Mouse (Mus musculus): Measurements from ENCODE around the gene Lrrc2. TPM values are rescaled to one million over a fixed set of nuclear protein-coding genes. Genes with fewer than 3 reads are reported as not detected.
A peak's percentile ranks its signal among the peaks of the same experiment; 100 is the strongest.

Lrrc2 gene
- polyA plus RNA-seq, 1 experiment from 2014 or later, result 0.05 TPM

GRCm38 (mm10) chr9:110948813-110949310 lies 2.5 kb upstream of the Lrrc2 start:
- Histone ChIP-seq H3K9me3 (no peaks in the 10 kb centered on the region), H3K36me3 (no peaks in the 10 kb centered on the region), H3K27me3 (peaks cover 80% of the 10 kb centered on the region), H3K4me2 (no peak overlapping the region), H3K9ac (replicated peaks) (no peak overlapping the region), H3K27ac (no peak overlapping the region), H3K4me3 (replicated peaks) (no peak overlapping the region), H3K4me1 (replicated peaks) (peaks cover 12% of the 10 kb centered on the region)
- WGBS, result 42% methylated on average over 8 of the region's 8 CpGs
- ATAC-seq (ENCODE audit: insufficient number of reproducible peaks, insufficient read depth, low FRiP score, low TSS enrichment, low read depth), result no peak

- Histone ChIP-seq H3K9me3 (no peaks in the 10 kb centered on the region), H3K27ac (no peak overlapping the region), H3K4me1 (replicated peaks) (peaks cover 12% of the 10 kb centered on the region), H3K27me3 (peaks cover 81% of the 10 kb centered on the region), H3K4me3 (replicated peaks) (no peak overlapping the region), H3K36me3 (no peaks in the 10 kb centered on the region), H3K9ac (replicated peaks) (no peak overlapping the region), H3K4me2 (no peak overlapping the region)
- ATAC-seq (ENCODE audit: insufficient number of reproducible peaks, insufficient read depth, low FRiP score, low TSS enrichment, low read depth), result no peak
- WGBS, result 95% methylated on average over 3 of the region's 3 CpGs
These were observed 1.2 kb upstream of the Lrrc2 start for GRCm38 (mm10) chr9:110950109-110950508.

GRCm38 (mm10) chr9:110951866-110952265 lies 521 bp downstream of the Lrrc2 start:
- peaks cover 78% of the 10 kb centered on the region for H3K27me3 ChIP-seq
- no peak for ATAC-seq (ENCODE audit: insufficient number of reproducible peaks, insufficient read depth, low FRiP score, low TSS enrichment, low read depth)
- no peak overlapping the region for H3K4me2 ChIP-seq

DNA sequence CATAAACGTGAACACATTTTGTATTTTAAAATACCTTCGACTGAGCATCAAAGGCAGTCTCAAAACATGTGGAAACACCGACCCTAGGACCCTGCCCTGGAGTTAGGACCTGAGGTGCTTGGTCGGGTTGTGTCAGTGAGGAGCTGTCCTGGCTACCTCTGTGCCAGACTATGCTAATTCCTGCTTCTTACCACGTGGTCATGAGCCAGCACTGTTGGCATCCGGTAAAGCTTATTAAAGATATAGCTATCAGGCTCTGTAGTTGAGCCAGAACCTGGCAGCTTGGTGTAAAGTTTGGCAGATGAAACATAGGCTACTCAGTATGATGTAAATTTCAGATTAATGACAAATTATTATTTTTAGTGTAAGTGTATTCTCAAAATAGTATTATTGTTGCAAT lies 1.1 kb downstream of the Lrrc2 start:
- 52% methylated on average over 6 of the region's 6 CpGs for WGBS
- no peak overlapping the region for H3K4me3 ChIP-seq (replicated peaks)
- no peaks in the 10 kb centered on the region; the same call in 1 of the 2 replicates for H3K4me1 ChIP-seq (replicated peaks)
- no peaks in the 10 kb centered on the region for H3K36me3 ChIP-seq
- no peak for ATAC-seq (ENCODE audit: insufficient number of reproducible peaks, insufficient read depth, low FRiP score, low TSS enrichment, low read depth)
- H3K9ac ChIP-seq (replicated peaks), result no peak overlapping the region
- peaks cover 72% of the 10 kb centered on the region for H3K27me3 ChIP-seq
- no peak overlapping the region for H3K4me2 ChIP-seq
- no peaks in the 10 kb centered on the region for H3K9me3 ChIP-seq
- no peak overlapping the region for H3K27ac ChIP-seq

More at GRCm38 (mm10) chr9:110951866-110952265, 521 bp downstream of the Lrrc2 start:
- Histone ChIP-seq H3K27ac (no peak overlapping the region), H3K36me3 (no peaks in the 10 kb centered on the region), H3K4me1 (replicated peaks) (peaks cover 5% of the 10 kb centered on the region), H3K4me3 (replicated peaks) (no peak overlapping the region), H3K9me3 (no peaks in the 10 kb centered on the region), H3K9ac (replicated peaks) (no peak overlapping the region)
- 95% methylated on average over 13 of the region's 13 CpGs for WGBS

DNA sequence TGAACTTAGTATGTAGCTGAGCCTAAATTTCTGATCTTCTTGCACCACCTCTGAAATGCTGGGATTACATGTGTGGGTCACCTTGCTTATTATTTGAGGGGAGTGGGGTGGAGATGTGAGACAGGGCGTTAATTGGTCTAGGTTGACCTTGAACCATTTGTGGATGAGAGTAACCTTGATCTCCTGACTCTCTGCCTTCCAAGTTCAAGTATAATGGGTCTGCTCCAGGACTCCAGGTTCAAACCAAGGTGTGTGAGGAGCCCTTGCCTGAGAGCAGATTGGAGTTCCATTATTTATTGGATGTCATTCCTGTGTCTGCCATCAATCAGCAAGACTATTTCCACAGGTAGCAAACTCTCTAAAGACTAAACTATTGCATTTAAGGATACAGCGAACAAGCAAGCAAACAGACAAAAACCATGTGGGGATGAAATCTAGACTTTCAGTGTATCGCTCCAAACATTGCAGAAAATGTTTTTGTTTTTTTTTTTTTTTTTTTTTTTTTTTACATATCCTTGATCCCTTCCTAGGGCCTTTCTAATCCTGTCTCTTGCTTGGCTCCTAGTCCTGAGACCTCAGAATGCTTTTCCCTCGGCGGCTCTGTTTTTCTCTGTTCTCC lies 1.7 kb downstream of the Lrrc2 start:
- Histone ChIP-seq H3K4me1 (replicated peaks) (peaks cover 5% of the 10 kb centered on the region; the same call in 1 of the 2 replicates), H3K36me3 (no peaks in the 10 kb centered on the region), H3K27me3 (peaks cover 66% of the 10 kb centered on the region), H3K9ac (replicated peaks) (no peak overlapping the region), H3K4me3 (replicated peaks) (peak overlapping the region; percentile 55), H3K4me2 (peak overlapping the region; percentile 97), H3K9me3 (no peaks in the 10 kb centered on the region), H3K27ac (no peak overlapping the region)
- no peak for ATAC-seq (ENCODE audit: insufficient number of reproducible peaks, insufficient read depth, low FRiP score, low TSS enrichment, low read depth)
- WGBS, result 41% methylated on average over 5 of the region's 5 CpGs

- WGBS, result 1% methylated on average over 44 of the region's 44 CpGs
These were observed 2.5 kb downstream of the Lrrc2 start for GRCm38 (mm10) chr9:110953550-110954461.

DNA sequence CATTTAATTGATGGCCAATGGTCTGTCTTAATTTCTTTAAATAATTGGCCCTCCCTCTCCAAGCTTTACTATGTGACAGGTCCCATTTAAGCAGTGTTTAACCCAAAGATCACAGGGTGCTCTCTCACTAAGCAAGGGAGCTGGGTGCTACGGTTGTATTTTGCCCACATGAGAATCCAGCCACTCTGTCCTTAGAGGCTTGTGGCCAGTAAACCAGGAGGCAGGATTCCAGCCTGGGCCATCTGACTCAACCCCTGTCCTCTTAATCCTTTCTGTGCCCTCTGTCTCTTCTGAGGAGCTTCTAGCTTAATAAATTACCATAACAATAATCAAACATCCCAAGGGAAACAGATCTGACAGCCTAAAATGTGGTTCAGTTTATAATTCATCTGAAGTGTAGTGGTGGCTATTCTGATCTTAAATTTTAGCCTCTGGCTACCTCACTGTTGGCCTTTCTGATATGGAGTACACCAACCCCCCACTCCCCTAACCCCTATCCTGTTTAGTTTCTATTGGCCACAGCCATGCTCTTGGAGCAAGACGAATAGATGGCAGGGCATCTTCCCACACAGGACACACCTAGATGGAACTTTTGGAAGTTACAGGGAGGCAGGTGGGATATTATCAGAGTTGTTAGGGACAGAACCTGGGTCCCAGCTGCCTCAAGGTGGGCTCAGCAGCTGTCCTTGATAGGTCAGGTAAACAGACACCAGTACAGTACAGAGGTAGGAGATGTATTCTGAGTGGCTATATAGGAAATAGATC lies 3.5 kb downstream of the Lrrc2 start:
- H3K4me2 ChIP-seq, result no peak overlapping the region
- no peak for ATAC-seq (ENCODE audit: insufficient number of reproducible peaks, insufficient read depth, low FRiP score, low TSS enrichment, low read depth)
- no peaks in the 10 kb centered on the region for H3K36me3 ChIP-seq
- peaks cover 6% of the 10 kb centered on the region; the same call in 1 of the 2 replicates for H3K4me1 ChIP-seq (replicated peaks)
- H3K9me3 ChIP-seq, result no peaks in the 10 kb centered on the region
- no peak overlapping the region for H3K4me3 ChIP-seq (replicated peaks)
- H3K27me3 ChIP-seq, result peaks cover 59% of the 10 kb centered on the region
- H3K27ac ChIP-seq, result no peak overlapping the region
- H3K9ac ChIP-seq (replicated peaks), result no peak overlapping the region
- 56% methylated on average over 2 of the region's 2 CpGs for WGBS

More at GRCm38 (mm10) chr9:110953550-110954461, 2.5 kb downstream of the Lrrc2 start:
- no peaks in the 10 kb centered on the region for H3K9me3 ChIP-seq
- H3K4me2 ChIP-seq, result peak overlapping the region; percentile 97
- peak overlapping the region; percentile 55 for H3K4me3 ChIP-seq (replicated peaks)
- H3K4me1 ChIP-seq (replicated peaks), result peaks cover 6% of the 10 kb centered on the region; the same call in 1 of the 2 replicates
- peak overlapping the region; percentile 54 for H3K9ac ChIP-seq (replicated peaks)
- ATAC-seq (ENCODE audit: insufficient number of reproducible peaks, insufficient read depth, low FRiP score, low TSS enrichment, low read depth), result peak; percentile 38; the same call in 1 of the 2 replicates
- no peaks in the 10 kb centered on the region for H3K36me3 ChIP-seq
- H3K27me3 ChIP-seq, result peaks cover 64% of the 10 kb centered on the region
- no peak overlapping the region for H3K27ac ChIP-seq

- Histone ChIP-seq H3K9ac (replicated peaks) (no peak overlapping the region), H3K9me3 (no peaks in the 10 kb centered on the region), H3K36me3 (no peaks in the 10 kb centered on the region), H3K27ac (no peak overlapping the region), H3K4me3 (replicated peaks) (no peak overlapping the region), H3K4me2 (no peak overlapping the region), H3K27me3 (peaks cover 56% of the 10 kb centered on the region), H3K4me1 (replicated peaks) (peaks cover 6% of the 10 kb centered on the region; the same call in 1 of the 2 replicates)
- no peak for ATAC-seq (ENCODE audit: insufficient number of reproducible peaks, insufficient read depth, low FRiP score, low TSS enrichment, low read depth)
- 84% methylated on average over 6 of the region's 6 CpGs for WGBS
These were observed 4.6 kb downstream of the Lrrc2 start for GRCm38 (mm10) chr9:110955962-110956361.

- no peak for ATAC-seq (ENCODE audit: insufficient number of reproducible peaks, insufficient read depth, low FRiP score, low TSS enrichment, low read depth)
- H3K4me2 ChIP-seq, result no peak overlapping the region
- H3K4me3 ChIP-seq (replicated peaks), result no peak overlapping the region
- H3K9me3 ChIP-seq, result no peaks in the 10 kb centered on the region
- H3K4me1 ChIP-seq (replicated peaks), result 0 out of 2 replicates have a peak, but pooled peaks cover 6% of the 10 kb centered on the region
- H3K36me3 ChIP-seq, result no peaks in the 10 kb centered on the region
- WGBS, result 80% methylated on average over 5 of the region's 5 CpGs
- peaks cover 19% of the 10 kb centered on the region for H3K27me3 ChIP-seq
- no peak overlapping the region for H3K9ac ChIP-seq (replicated peaks)
- no peak overlapping the region for H3K27ac ChIP-seq
These were observed 8.3 kb downstream of the Lrrc2 start for GRCm38 (mm10) chr9:110959669-110960068.

DNA sequence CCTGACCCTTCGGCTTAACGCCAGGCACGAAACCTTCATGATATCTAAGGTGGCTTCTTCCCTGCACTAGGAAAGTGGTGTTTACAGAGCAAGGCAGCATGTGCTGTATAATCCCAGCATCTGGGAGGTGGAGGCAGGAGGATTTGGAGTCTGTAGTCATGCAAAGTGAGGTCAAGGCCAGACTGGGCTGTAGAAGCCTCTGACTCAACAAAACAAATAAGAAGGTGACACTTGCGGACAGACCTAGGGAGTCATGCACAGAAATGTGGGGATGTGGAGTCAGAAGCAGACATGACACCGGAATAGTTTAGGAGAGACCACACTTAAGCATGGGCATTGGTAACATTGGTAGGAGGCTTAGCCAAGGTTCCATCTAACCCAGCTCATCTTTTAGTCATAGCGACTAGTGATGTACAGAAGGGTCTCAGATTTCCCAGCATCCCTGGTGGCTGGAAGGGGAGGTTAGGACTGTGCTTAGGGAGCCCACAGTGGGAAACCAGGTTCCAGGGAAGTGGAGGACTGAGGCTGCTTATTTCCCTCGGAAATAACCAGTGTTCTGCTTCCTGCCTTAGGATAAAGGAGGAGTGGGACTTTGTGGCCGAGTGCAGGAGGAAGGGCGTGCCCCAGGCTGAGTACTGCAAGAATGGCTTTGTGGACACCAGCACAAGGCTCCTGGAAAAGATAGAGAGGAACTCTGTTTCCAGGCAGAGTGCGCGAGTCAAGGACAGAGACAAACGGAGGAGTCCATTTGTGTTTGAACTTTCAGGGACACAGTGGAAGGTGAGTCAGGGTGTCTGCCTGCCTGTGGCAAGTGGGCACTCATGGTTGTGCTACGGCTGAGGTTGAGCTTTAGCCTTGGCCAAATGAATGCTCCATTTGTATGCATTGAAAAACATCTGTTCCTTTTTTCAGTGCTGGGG lies 9.1 kb downstream of the Lrrc2 start:
- H3K4me2 ChIP-seq, result no peak overlapping the region
- WGBS, result 84% methylated on average over 13 of the region's 13 CpGs
- H3K9ac ChIP-seq (replicated peaks), result no peak overlapping the region
- no peaks in the 10 kb centered on the region for H3K36me3 ChIP-seq
- H3K4me1 ChIP-seq (replicated peaks), result 0 out of 2 replicates have a peak, but pooled peaks cover 6% of the 10 kb centered on the region
- H3K9me3 ChIP-seq, result no peaks in the 10 kb centered on the region
- peaks cover 11% of the 10 kb centered on the region for H3K27me3 ChIP-seq
- no peak for ATAC-seq (ENCODE audit: insufficient number of reproducible peaks, insufficient read depth, low FRiP score, low TSS enrichment, low read depth)
- H3K4me3 ChIP-seq (replicated peaks), result no peak overlapping the region
- H3K27ac ChIP-seq, result no peak overlapping the region

Measured in limb, embryonic 12.5 days (tissue).